Mouse (Mus musculus): ENCODE measurements around the gene Ercc2.

Ercc2 gene

DNA sequence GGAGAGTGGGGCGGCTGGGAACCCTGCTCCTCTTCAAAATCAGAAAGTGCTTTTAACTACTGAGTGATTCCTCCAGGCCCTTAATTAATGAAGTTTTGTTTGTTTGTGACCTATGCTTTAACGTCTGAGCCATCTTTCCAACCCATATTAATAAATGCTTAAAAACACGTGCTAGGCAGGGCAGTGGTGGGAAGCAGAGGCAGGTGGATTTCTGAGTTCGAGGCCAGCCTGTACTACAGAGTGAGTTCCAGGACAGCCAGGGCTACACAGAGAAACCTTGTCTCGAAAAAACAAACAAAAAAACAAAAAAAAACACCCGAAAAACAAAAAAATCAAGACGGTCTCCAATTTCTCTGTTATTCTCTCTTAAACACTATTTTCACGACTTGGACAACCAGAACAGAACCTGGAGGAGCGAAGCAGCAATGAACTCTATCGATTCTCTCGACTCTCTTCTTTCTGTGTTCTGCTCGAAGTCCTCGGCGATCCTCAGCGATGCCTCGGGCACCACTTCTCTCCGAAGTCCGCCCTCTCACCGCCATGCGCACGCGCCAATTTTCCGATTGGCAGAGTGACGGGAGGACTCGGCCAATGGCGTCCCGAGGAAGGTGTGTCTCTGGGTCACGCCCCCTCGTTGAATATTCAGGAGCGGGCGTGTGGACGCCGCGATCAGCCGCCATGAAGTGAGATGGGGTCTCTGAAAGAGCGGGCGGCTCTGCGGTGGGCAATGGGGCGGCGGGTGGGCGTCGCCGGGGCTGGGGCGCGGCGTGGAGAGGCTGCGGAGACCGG is at the start of gene Ercc2:
Gene Ercc2, plus strand, starts transcription at position 634 of the 789 bp plus-strand sequence.
- peak; percentile 96 for DNase-seq (ENCODE audit: low spot score)

GRCm38 (mm10) chr7:19332709-19333352 is 49.0 kb upstream of the Ercc2 start:
- peak; percentile 77 for DNase-seq (ENCODE audit: low spot score)

DNA sequence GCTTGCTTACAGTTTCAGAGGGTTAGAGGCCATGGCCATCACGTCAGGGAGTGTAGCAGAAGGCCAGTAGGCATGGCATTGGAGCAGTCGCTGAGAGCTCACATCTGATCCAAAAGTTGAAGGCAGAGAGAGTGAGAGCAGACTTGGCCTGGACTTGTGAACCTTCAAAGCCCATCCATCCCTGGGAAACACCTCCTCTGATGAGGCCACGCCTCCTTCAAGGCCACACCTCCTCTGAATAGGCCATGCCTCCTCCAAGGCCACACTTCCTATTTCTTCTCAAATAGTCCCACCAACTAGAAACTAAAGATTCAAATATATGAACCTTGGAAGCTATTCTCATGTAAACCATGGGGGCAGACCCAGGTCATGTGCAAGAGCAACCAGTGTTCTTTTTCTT is 46.2 kb upstream of the Ercc2 start:
- DNase-seq (ENCODE audit: low spot score), result no peak

DNA sequence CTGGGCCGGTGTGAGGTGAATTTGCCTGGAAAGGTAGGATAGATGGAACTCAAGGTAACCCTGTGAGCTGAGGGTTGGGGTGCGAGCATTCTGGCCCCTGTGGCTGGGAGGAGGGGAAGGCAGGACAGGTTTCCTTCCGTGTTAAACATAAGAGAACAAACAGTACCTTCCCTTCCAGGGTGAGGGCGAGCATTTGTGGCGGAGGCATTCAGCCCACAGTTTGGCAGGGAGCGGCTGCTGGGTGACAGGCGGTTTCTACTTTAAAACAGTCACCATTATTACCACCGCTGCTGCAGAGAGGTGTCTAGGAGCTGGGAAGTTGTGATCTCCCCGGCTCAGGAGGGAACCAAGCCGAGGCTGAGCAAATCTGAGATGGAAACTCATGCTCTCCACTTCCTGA is 44.7 kb upstream of the Ercc2 start:
- DNase-seq (ENCODE audit: low spot score), result no peak

GRCm38 (mm10) chr7:19338060-19338459 is 43.8 kb upstream of the Ercc2 start:
- DNase-seq (ENCODE audit: low spot score), result no peak

GRCm38 (mm10) chr7:19338596-19338995 is 43.2 kb upstream of the Ercc2 start:
- no peak for DNase-seq (ENCODE audit: low spot score)

- DNase-seq (ENCODE audit: low spot score), result no peak
These were observed 40.6 kb upstream of the Ercc2 start for GRCm38 (mm10) chr7:19341250-19341649.

- no peak for DNase-seq (ENCODE audit: low spot score)
These were observed 39.9 kb upstream of the Ercc2 start for GRCm38 (mm10) chr7:19341761-19342409.

DNA sequence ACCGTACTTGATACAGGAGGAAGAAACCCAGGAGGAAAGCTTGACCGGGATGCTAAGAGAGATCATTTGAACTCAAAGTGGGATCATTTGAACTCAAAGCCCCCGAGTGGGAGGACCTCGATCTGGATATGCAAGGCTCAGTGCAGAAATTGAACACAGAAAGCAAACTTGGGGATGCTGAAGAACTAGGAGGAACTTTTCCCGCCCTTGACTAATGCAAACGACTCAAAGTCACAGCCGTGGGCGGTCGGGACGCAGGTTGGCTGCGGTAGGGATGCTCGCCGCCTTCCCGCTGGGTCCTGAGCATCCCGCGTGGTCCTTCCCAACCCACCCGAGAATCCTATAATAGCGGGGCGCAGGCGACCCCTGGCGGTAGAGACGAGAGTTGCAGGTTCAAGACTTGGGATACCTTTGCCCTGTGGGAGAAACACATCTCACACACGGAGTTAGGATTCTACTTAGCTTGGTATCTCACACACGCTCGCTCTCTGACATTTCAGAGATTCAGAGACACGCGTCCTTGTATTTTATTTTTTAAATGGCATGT is 39.3 kb upstream of the Ercc2 start:
- DNase-seq (ENCODE audit: low spot score), result peak; percentile 78

DNA sequence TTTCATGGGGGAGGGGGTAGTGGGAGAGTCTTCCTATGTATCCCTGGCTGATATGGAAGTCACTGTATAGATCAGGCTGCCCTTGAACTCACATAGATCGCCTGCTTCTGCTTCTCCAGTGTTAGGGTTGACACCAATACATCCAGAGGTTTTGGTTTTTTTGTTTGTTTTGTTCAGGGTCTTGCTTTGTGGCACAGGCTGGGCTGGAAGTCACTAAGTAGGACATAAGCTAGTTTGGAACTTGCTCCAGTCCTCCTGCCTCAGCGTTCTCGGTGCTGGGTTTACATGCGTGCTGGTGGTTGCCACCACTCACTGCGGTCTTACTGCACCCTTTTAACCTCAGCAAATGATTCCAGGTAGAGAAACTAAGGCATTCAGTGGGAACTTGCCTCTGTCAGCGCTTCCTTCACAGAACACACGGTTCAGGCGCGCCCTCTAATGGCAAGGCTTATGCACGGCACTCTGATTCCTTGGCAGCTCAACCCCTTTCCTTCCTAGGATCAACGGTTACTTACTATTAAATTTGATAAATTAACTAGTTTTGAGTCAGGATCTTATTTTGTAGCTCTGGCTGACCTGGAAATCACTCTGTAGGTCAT is 38.5 kb upstream of the Ercc2 start:
- no peak for DNase-seq (ENCODE audit: low spot score)

- DNase-seq (ENCODE audit: low spot score), result no peak
These were observed 37.5 kb upstream of the Ercc2 start, which contains the start of gene Ercc1 for GRCm38 (mm10) chr7:19344237-19344847. Ercc1 (plus strand) TSS chr7:19344778.

DNA sequence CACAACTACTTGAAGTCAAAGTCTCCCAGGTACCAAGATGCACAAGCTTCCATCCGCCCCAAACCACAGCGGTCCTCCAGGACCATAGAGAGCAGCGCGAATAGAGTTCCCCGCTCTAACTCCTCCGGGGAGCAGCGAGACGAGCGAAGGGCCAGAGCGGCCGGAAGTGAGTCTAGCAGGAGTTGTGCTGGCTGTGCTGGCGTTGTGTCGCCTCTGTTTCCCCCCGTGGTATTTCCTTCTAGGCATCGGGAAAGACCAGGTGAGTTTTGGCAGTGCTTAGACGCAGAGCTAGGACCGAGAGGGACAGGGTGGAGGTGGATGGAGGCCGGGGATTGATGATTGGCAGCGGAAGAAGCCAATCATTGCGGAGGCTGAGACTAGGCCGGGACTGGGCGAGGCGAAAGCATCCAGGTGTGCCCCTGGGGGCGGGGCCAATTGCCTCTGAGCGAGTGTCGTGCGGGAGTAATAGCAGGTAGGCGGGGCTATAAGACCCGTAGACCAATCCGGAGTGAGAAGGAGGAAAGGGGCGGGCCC is 36.8 kb upstream of the Ercc2 start:
- DNase-seq (ENCODE audit: low spot score), result peak; percentile 95

GRCm38 (mm10) chr7:19349188-19349915 is 32.5 kb upstream of the Ercc2 start:
- DNase-seq (ENCODE audit: low spot score), result no peak

GRCm38 (mm10) chr7:19350221-19350620 is 31.6 kb upstream of the Ercc2 start:
- DNase-seq (ENCODE audit: low spot score), result no peak

DNA sequence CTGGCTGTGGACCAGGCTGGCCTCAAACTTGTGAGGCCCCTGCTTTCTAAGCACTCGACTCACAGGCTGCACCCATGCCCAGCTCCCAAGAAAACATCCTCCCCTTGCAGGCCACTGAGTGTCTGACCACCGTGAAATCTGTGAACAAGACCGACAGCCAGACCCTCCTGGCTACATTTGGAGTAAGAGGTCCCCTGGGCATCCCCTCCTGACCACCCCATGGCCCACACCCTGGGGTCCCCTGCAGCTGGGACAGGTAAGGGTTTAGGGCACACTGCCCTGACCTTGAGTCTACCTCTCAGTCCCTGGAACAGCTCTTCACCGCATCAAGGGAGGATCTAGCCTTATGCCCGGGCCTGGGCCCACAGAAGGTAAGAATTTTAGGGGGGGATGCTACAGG is 26.8 kb upstream of the Ercc2 start:
- no peak for DNase-seq (ENCODE audit: low spot score)

- DNase-seq (ENCODE audit: low spot score), result no peak
These were observed 25.5 kb upstream of the Ercc2 start for GRCm38 (mm10) chr7:19356311-19356710.

DNA sequence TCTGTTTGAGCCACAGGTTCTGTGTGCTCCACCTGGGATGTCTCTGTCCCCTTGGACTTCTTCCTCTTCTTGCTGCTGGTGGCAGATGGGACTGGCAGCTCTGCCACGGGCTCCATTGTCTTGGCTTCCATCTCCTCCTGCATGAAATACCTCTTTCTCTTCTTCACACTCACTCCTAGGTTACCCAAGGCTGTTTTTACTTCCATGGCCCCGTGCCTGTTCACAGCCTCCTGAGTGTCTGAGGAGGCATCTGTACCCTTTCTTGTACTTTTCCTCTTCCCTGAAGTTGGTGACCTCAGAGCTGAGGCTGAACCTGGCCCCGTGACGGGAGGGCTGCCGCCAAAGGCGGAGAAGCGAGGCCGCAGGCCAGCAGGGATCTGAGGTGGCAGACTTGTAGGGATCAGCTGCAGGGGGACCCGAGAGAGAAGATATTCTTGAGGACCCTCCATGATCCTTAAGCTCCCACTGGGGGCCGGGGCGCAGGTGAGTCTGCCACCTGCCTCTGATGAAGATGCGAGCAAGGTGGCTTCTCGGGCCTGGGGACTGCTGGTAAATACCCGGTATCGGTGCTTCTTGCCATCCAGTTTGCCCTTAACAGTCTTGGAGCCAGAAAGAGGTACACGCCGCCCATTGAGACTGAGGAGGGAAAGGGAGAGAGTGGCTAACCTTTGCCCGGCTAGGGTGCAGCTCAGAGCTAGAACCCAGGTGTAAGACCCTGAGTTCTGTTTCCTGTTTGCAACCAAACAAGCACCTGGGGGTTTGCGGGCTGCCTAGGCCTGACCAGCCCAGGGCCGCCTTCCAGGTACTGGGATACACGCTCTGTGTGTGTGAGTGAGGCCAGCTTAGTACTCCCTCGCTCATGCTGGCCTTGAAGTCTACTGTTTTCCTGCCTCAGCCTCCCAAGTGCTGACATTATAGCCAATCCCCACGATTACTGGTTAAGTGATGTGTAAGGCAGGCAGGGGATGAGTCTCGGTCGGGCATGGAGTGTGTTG is 24.1 kb upstream of the Ercc2 start:
- no peak for DNase-seq (ENCODE audit: low spot score)

GRCm38 (mm10) chr7:19358634-19359033 is 23.2 kb upstream of the Ercc2 start:
- no peak for DNase-seq (ENCODE audit: low spot score)

- peak; percentile 85 for DNase-seq (ENCODE audit: low spot score)
These were observed 22.4 kb upstream of the Ercc2 start, which contains the start of the genes Cd3eap and Ppp1r13l for GRCm38 (mm10) chr7:19359299-19359891. Cd3eap (minus strand) TSS chr7:19359483. Ppp1r13l (plus strand) TSS chr7:19359749.
